Mouse (Mus musculus): ENCODE data around the gene Kpna1. TPM values are rescaled to one million over a fixed set of nuclear protein-coding genes. Genes with fewer than 3 reads are reported as not detected.
A peak's percentile ranks its signal among the peaks of the same experiment; 100 is the strongest.
"Not testable (repeated sequence)": the region's sequence is repeated elsewhere in the genome, so short reads cannot be mapped to it uniquely, and the experiment has no call there.

Kpna1 gene
- total RNA-seq, 2 experiments from 2014 or later, result 148 to 152 TPM

DNA sequence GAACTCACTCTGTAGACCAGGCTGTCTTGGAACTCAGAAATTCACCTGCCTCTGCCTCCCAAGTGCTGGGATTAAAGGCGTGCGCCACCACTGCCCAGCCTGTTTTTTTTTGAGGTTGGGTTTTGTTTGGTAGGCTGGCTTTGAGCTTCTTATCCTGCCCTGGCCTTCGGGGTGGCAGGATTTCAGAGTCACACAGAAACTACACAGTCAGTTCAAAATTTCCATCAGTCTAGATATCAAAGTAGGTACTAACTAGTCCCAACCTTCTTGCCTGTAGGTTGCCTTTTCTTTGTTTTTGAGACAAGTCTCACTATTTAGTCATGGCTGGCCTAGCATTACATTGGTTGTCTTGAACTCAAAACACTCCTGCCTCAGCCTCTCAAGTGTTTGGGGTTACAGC lies 5.9 kb downstream of the Kpna1 start:
- DNase-seq (ENCODE audit: low spot score in 2 of 2), result no peak

DNA sequence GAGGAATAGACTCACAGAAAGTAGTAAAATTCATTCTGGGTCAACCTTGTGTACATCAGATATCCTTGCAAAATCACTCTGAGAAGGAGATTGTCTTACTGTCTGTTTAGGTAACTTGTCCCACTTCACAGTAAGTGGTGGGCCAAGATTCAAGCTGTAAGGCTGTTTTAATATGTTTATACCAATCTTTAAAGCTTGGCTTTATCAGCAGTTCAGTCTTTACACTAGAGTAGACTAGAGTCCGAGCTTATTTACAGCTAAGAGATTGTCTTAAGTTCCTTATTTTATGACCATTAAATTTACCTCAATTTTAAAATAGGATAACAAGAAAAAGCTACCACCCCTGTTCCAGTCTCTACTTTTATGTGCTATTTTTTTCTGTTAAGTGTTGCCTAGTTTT lies 9.4 kb downstream of the Kpna1 start:
- DNase-seq (ENCODE audit: low spot score in 2 of 2), result no peak

GRCm38 (mm10) chr16:35992391-35992790 lies 13.8 kb downstream of the Kpna1 start:
- no peak for DNase-seq (ENCODE audit: low spot score in 2 of 2)

DNA sequence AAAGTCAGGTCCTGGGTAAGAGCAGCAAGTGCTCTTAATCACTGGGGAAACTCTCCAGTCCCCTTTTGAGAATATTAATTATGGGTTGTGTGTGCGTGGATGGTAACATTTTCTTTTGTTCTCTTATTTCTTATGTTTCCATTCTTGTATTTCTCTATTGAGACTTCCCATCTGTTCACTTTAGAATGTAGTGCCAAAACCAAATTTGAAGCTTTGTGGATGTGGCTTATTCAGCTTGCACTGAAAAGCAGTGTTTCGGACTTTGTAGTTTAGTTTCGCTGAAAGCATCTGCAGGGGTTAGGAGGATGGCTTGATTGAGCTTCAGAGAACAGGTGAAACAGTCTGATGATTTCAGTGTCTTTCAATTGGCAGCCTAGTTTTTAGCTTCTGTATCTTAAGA lies 14.8 kb downstream of the Kpna1 start:
- DNase-seq (ENCODE audit: low spot score in 2 of 2), result no peak

- not testable (repeated sequence) for DNase-seq (ENCODE audit: low spot score in 2 of 2)
Observed at GRCm38 (mm10) chr16:35998852-35999251, 20.3 kb downstream of the Kpna1 start.

DNA sequence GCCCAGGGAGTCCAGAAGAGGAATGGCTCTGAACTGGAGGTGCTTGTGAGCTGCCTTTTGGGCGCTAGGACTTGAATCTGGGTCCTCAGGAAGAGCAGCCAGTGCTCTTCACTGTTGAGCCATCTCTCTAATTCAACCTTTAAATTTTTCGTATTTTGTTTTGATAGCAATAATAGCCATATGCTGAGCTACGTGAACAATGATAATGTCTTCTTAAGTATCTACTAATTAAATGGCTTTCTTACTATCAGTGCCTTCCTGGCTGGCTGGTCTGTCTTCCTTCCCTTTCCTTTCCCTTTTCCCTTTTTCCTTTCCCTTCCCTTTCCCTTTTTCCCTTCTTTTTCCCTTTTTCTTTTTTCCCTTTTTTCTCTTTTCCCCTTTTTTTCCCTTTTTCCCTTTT lies 29.8 kb downstream of the Kpna1 start:
- DNase-seq (ENCODE audit: low spot score in 2 of 2), result no peak

- DNase-seq (ENCODE audit: low spot score in 2 of 2), result no peak
Observed at GRCm38 (mm10) chr16:36016335-36016734, 37.8 kb downstream of the Kpna1 start.

DNA sequence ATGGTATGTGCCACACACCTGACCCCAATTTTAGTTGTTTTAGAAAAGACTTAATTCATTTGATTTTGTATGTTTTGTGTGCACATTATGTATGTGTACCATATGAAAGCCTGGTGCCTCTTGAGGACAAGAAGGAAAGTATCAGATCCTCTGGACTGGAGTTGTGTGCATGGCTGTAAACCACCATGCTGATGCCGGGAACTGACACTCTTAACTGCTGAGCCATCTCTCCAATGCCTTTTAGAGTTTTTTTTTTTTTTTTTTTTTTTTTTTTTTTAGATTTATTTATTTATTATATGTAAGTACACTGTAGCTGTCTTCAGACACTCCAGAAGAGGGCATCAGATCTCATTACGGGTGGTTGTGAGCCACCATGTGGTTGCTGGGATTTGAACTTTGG lies 49.6 kb downstream of the Kpna1 start:
- not testable (repeated sequence) for DNase-seq (ENCODE audit: low spot score in 2 of 2)

DNA sequence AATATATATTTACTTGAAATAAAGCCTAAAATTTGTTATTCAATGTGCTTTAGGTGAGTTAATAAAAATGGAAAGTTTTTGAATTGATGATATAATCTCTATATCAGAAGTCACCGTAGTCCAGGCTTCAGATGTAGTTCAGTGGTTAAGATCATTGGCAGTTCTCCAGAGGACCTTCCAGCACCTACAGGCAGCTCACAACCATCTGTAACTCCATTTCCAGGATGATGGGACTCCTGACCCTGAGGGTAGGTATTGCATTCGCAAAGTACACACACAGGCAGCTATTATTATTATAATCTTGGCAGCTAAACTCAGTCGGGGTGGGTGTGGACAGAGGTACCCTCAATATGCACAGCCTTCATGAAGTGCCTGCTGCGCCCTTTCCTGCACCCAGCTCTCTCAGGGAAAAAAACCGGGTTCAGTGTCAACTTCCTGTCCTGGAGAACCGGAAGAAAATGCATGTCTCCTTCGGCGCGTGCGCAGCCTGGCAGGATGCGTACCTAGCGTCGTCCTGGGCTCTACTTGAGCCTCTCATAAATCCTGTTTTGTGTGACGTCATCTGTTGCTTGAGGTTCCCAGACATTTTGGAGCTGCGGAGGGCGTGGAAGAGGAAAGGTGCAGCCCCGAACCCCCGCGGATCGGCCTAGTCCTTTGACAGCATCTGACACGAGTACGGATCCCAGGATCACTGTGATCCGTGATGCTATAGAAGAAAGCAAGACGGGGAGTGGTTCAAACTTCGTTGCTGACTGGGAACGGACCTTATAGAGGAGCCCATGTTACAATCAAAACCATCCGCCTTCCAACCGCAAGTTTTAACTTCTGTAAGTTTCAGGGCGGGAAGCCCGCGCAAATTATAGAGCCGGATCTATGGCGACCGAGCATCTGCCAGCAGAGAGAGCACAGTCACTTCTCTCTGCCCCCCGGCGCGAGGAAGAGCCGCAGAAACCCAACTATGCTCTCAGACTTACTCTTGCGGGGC lies 62.4 kb downstream of the Kpna1 start, which contains the start of gene Wdr5b:
Gene Wdr5b (plus strand): TSS at position 551 of the 985 bp plus-strand sequence.
- DNase-seq (ENCODE audit: low spot score in 2 of 2), result peak; percentile 87 to 93

DNA sequence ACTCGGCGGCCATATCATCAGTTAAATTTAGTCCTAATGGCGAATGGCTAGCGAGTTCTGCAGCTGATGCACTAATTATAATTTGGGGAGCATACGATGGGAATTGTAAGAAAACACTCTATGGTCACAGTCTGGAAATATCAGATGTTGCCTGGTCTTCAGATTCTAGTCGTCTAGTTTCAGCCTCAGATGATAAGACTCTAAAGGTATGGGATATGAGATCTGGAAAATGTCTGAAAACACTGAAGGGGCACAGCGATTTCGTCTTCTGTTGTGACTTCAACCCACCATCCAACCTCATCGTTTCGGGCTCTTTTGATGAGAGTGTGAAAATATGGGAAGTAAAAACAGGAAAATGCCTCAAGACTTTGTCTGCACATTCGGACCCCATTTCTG lies 63.1 kb downstream of the Kpna1 start:
- no peak for DNase-seq (ENCODE audit: low spot score in 2 of 2)

DNA sequence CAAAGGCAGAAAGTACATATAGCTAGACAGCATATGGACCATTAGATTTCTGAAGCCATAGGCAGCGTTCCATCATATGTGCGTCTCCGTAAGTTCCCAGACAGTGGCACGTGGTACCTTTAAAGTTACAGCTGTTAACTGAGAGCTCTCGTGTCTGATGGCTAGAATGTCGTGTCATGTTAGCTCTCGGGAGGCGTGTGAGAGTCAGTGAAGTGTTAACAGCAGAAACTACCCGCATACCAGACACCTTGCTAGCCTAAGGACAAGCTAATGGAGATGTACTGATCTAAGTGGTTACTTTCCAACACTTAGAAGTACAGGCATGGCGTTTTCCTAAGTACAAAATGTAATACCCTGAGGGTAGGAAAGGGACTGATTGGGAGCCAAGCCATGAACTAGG lies 64.5 kb downstream of the Kpna1 start:
- DNase-seq (ENCODE audit: low spot score in 2 of 2), result no peak

- no peak for DNase-seq (ENCODE audit: low spot score in 2 of 2)
Observed at GRCm38 (mm10) chr16:36043964-36044363, 65.4 kb downstream of the Kpna1 start.

DNA sequence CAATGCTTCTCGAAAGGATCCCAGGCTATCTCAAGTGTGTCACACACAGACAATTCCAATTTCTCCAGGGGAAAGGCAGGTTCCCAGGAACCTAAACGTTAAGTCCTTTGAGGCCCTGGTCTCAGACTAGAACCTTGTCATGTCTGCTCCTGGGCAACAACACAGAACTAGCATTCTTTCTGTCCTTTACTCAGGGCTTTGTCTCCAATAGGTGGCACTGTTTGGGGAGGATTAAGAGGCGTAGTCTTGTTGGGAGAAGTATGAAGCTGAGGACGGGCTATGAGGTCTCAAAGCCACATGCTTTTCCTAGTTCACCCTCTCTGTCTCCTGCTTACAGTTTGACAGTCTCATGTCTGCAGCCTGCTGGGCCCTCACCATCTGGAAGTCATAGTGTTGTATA lies 69.0 kb downstream of the Kpna1 start:
- no peak for DNase-seq (ENCODE audit: low spot score in 2 of 2)

DNA sequence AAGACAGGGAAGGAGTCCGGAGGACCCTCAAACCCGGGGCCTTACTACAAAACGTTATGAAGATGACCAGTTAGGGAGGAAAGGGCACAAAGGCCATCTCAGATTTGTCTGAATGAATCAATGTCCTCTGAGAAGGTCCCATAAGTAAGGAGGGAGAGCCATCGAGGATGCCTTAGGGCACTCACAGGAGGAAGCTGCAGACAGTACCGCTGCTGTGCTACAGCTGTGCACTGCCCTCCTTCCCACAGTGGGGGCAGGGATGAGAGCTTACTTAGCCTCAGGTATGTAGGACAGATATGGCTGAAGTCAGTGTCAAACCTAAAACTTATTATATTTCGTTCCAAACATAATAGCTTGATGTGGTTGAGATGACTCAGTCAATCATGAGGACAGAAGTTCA lies 72.9 kb downstream of the Kpna1 start:
- DNase-seq (ENCODE audit: low spot score in 2 of 2), result no peak

GRCm38 (mm10) chr16:36053524-36054275 lies 75.2 kb downstream of the Kpna1 start:
- DNase-seq (ENCODE audit: low spot score in 2 of 2), result no peak

GRCm38 (mm10) chr16:36054920-36055319 lies 76.4 kb downstream of the Kpna1 start:
- DNase-seq (ENCODE audit: low spot score in 2 of 2), result no peak

GRCm38 (mm10) chr16:36056416-36056815 lies 77.9 kb downstream of the Kpna1 start:
- DNase-seq (ENCODE audit: low spot score in 2 of 2), result no peak

DNA sequence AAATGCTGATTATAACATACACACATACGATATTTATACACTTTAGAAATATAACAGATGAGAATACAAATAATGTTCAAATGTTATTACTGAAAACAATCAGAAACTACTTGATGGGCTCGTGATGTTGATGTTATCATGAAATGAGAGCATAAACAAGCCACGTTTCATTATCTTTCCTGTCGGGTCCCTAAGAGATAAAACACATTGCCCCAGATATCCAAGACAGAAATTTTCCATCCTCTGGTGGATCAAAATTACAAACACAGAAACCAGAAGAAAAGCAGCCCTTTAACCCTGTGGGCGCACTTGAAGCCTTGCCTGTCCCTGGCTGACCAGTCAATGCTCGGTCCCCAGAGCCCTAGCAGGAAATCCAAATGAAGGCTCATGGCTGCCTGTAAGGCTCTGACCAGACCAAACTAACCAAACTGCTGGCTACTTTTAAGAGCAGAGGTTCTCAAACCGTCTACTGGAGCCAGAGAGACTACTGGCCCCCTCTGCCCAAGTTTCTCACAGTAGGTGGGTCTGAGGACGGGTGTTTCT lies 79.5 kb downstream of the Kpna1 start:
- no peak for DNase-seq (ENCODE audit: low spot score in 2 of 2)

GRCm38 (mm10) chr16:36062534-36062933 lies 84.0 kb downstream of the Kpna1 start:
- DNase-seq (ENCODE audit: low spot score in 2 of 2), result not testable (repeated sequence)

DNA sequence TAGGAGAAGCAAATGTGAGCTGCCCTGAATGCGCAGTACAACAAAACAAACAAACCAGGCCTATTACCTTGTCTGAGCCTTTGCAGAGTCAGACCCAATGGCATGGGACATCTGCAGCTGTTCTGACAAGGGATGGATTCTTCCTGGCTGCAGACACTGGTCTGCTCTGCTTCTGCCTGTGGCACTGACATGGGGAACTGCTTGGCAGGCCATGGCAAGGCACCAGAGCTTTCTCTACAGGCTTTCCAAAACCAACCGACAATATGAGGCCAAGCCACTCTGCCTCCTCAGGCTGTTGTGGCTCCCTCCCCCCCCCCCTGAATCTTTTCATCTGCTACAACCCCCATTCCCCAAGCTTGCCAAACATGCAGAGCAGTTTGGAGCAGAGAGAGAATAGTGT lies 84.8 kb downstream of the Kpna1 start:
- DNase-seq (ENCODE audit: low spot score in 2 of 2), result no peak

DNA sequence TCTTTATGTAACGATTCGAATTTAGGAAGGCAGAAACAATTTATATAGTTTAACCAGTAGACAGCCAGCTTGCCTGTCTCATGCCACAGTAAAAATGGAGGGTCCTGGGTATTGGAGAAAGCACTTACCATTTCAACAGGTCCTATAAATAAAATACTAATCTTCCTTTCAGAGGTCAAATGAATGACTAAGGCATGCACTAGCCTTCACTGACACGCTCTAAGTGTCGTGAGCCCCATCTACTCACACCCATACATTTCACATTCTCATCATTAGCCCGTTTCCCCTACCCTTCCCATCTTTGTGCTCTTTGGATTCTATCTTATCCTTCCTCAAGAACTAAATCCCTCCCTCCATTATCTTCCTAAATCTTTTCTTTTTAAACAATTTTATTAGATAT lies 86.4 kb downstream of the Kpna1 start:
- DNase-seq (ENCODE audit: low spot score in 2 of 2), result no peak

GRCm38 (mm10) chr16:36067694-36068093 lies 89.1 kb downstream of the Kpna1 start:
- no peak for DNase-seq (ENCODE audit: low spot score in 2 of 2)

Data from left cerebral cortex, adult 18-20 months (tissue).